Mouse (Mus musculus): Measurements from ENCODE around the gene Abhd17c. TPM values are rescaled to one million over a fixed set of nuclear protein-coding genes. Genes with fewer than 3 reads are reported as not detected.
A peak's percentile ranks its signal among the peaks of the same experiment; 100 is the strongest.
"Not testable (repeated sequence)": the region's sequence is repeated elsewhere in the genome, so short reads cannot be mapped to it uniquely, and the experiment has no call there.

The Abhd17c gene
- polyA plus RNA-seq (2016; fragmentation: Nextera tagmentation; extraction: Ambion mirVana), result 93.1 and 95.5 TPM in 2 replicates

DNA sequence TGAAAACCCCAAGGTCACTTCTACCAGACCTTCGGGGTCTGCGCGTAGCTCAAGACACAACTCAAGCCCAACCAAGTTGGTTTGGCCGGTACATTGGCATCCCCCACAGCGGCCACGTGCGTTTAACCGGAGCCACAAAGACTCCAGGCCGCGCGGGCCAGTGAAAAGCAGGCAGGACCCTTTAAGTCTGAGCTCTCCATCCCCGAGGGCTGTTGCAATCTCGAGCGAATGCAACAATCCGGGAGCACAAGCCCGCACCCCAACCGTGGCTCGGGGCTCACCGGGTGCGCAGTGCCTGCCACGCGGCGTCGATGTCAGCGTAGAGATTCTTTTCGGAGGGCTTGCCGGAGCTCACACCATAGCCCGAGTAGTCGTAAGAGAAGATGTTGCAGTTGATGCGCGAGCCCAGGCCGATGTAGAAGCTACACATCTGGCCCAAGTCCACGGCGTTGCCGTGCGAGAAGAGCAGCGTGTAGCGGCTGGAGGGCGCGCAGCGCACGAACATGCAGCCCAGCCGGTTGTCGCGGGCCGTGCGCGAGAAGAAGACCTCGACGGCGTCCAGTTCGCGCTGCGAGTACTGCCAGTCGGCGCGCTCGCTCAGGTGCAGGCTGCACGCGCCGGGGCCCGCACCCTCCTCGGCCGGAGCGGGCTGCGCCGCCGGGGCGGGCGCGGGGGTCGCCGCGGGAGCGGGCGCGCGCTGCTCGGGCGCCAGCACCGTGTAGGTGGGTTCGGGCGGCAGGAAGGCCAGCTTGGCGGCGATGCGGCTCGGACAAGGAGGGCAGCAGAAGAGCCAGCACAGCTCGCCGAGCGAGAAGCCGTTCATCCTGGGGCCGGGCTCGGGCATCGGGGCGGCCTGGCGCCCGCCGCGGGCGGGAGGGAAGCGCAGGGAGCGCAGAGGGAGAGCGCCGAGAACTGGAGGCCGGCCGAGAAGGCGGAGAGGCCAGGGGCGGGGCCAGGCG is at the start of gene Abhd17c:
TSS of gene Abhd17c (minus strand) at position 893 of the 959 bp plus-strand sequence.
- no peaks in the 10 kb centered on the region for H3K9me3 ChIP-seq
- H3K27ac ChIP-seq, result peak within 1 kb of the TSS; percentile 86
- peak; percentile 77 for ATAC-seq (ENCODE audit: low FRiP score, low read depth)
- no peaks in the 10 kb centered on the region; the same call in 1 of the 2 replicates for H3K36me3 ChIP-seq
- H3K4me2 ChIP-seq (replicated peaks), result peak within 1 kb of the TSS; percentile 90
- H3K4me1 ChIP-seq, result peaks cover 39% of the 10 kb centered on the region
- H3K9ac ChIP-seq, result peak within 1 kb of the TSS; percentile 93
- peak within 1 kb of the TSS; percentile 90 for H3K4me3 ChIP-seq
- under 1% methylated on average over 104 of the region's 109 CpGs for WGBS
- no peaks in the 10 kb centered on the region for H3K27me3 ChIP-seq (replicated peaks)

DNA sequence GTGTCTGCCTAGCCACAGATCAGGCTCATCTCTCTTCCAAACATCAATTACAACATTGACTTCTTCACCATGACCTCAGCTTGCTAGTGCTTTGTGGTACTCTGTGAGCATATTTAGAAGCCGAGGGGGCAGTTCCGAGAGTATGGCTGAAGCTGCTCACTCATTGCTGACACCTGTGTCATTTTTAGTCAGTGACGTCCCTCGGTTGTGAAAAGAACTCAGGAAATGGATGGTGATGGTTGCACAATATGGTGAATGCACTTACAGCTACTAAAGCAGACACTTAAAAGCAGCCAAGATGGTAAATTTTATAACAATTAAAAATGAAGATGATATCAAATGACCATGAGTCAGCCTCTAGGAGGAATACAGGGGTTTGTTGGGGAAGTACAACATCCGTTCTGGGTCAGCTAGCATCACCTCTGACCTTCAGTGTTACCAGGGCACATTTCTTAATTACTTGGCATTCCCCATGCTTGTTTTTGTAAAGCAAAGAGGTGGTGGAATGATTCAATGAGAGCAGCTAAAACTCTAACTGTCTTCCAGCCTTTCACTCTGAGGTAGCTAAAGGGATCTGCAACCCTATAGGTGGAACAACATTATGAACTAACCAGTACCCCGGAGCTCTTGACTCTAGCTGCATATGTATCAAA is 45.6 kb upstream of the Abhd17c start:
- no peaks in the 10 kb centered on the region for H3K27me3 ChIP-seq (replicated peaks)
- H3K9ac ChIP-seq, result no peak overlapping the region
- H3K4me1 ChIP-seq, result no peaks in the 10 kb centered on the region
- H3K4me2 ChIP-seq (replicated peaks), result no peak overlapping the region
- H3K4me3 ChIP-seq, result no peak overlapping the region
- no peaks in the 10 kb centered on the region for H3K9me3 ChIP-seq
- 84% methylated on average over 6 of the region's 6 CpGs for WGBS
- no peak for ATAC-seq (ENCODE audit: low FRiP score, low read depth)
- no peaks in the 10 kb centered on the region for H3K36me3 ChIP-seq
- H3K27ac ChIP-seq, result no peak overlapping the region

DNA sequence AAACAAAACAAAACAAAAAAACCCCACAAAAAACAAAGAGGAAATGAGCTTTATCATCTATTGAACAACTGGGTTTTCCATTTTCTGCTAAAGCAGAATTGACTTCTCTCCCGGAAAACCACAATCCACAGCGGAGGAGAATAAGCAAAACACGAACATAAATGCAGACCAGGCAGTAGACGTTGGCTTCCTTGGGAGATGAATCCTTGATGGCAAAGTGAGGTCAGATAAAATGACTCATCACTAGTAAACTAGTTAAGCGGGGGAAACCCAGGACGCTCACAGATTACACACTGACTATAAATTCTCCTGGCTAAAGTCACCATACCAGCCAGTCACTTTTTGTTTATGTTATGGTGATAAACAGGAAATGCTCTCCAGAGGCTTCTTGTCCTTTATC is 44.5 kb upstream of the Abhd17c start:
- Histone ChIP-seq H3K4me1 (no peaks in the 10 kb centered on the region), H3K9me3 (no peaks in the 10 kb centered on the region), H3K27ac (no peak overlapping the region), H3K4me3 (no peak overlapping the region), H3K27me3 (replicated peaks) (no peaks in the 10 kb centered on the region), H3K36me3 (no peaks in the 10 kb centered on the region), H3K9ac (no peak overlapping the region), H3K4me2 (replicated peaks) (no peak overlapping the region)
- WGBS, result 86% methylated on average over 6 of the region's 6 CpGs
- ATAC-seq (ENCODE audit: low FRiP score, low read depth), result no peak

DNA sequence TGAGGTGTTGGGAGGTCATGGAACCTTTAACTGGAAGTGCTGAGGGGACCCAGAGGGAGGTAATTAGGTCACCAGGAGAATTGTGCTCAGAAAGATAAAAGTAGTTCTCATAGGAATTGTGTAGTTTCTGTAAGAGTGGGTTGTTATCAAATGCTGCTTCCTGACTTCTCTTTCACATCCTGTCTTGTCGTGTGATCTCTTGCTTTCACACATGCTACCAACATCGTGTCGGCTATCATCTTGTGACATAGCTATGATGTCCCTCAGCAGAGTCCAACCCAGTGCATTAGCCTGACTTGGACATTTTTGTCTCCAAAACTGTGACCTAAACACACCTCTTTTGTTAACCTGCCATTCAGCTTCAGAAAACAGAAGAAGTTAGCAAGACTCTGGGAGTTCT is 40.6 kb upstream of the Abhd17c start:
- ATAC-seq (ENCODE audit: low FRiP score, low read depth), result no peak
- Histone ChIP-seq H3K9ac (no peak overlapping the region), H3K36me3 (no peaks in the 10 kb centered on the region), H3K4me1 (no peaks in the 10 kb centered on the region), H3K4me2 (replicated peaks) (no peak overlapping the region), H3K27ac (no peak overlapping the region), H3K4me3 (no peak overlapping the region), H3K27me3 (replicated peaks) (no peaks in the 10 kb centered on the region), H3K9me3 (no peaks in the 10 kb centered on the region)
- 89% methylated on average over 3 of the region's 3 CpGs for WGBS

DNA sequence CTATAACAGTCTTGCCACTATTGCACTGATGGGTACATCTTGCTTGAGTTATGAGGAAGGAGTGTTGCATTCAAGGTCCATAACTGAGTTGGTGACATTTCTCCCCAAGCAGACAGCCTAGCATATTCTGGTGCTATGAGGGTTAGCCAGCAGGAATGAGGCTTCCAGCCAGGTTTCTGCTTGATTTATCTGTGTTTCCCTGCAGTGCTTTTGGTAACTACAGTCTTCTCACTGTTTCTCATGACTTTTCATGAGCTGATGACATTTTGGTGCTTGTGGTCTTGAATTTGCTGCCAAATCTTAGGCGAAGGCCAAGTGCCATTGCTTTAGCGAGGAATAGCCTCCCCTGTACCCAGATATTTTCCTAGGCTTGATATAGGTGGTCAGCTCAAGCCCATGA is 39.8 kb upstream of the Abhd17c start:
- Histone ChIP-seq H3K4me1 (no peaks in the 10 kb centered on the region), H3K9me3 (no peaks in the 10 kb centered on the region)
- WGBS, result 86% methylated on average over 2 of the region's 2 CpGs

DNA sequence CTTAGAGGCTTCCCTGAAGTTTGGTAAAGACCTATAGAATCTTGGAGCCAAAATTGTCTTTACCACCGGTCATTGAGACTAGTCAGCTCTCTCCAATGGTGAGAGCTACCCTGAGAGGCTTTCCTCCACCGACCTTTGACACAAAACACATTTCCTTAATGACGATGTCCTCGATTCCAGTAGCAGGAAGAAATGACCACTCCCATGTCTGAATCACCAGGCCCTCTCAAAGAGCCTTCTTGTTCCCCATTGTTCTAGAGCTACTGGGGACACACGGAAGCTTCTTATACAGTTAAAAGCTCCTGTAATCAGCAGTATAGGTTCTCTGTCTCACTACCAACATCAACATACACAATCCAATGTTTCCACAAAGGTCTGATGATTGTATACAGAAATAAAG is 36.5 kb upstream of the Abhd17c start:
- Histone ChIP-seq H3K36me3 (no peaks in the 10 kb centered on the region), H3K9ac (no peak overlapping the region), H3K4me2 (replicated peaks) (no peak overlapping the region), H3K4me3 (no peak overlapping the region), H3K4me1 (no peaks in the 10 kb centered on the region), H3K9me3 (no peaks in the 10 kb centered on the region), H3K27ac (no peak overlapping the region), H3K27me3 (replicated peaks) (no peaks in the 10 kb centered on the region)
- WGBS, result 81% methylated on average over 5 of the region's 5 CpGs
- no peak for ATAC-seq (ENCODE audit: low FRiP score, low read depth)

More for the DNA sequence above, 39.8 kb upstream of the Abhd17c start:
- Histone ChIP-seq H3K36me3 (no peaks in the 10 kb centered on the region), H3K4me2 (replicated peaks) (no peak overlapping the region), H3K27me3 (replicated peaks) (no peaks in the 10 kb centered on the region), H3K4me3 (no peak overlapping the region), H3K9ac (no peak overlapping the region), H3K27ac (no peak overlapping the region)
- ATAC-seq (ENCODE audit: low FRiP score, low read depth), result no peak

DNA sequence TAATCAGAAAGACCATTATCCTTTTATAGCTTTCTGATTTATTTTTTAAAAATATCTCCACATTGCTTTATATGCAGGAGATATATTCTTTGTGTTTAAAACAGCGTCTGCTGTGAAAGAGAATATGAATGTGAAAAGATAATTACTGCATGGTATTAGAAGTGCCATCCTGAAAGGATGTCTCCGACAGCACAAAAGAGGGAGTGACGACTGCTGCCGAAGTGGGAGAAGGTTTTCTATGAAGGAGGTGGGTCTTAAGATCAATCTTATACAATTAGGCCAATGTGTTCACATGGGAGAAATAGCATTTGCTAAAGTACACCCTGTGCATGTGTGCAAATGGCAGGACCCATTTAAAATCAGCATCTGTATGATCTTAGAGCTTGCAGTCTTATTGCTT is 33.5 kb upstream of the Abhd17c start:
- Histone ChIP-seq H3K4me3 (no peak overlapping the region), H3K9me3 (no peaks in the 10 kb centered on the region), H3K4me1 (no peaks in the 10 kb centered on the region), H3K27ac (no peak overlapping the region), H3K36me3 (no peaks in the 10 kb centered on the region), H3K4me2 (replicated peaks) (no peak overlapping the region), H3K9ac (no peak overlapping the region), H3K27me3 (replicated peaks) (no peaks in the 10 kb centered on the region)
- no peak for ATAC-seq (ENCODE audit: low FRiP score, low read depth)
- 86% methylated on average over 4 of the region's 4 CpGs for WGBS

DNA sequence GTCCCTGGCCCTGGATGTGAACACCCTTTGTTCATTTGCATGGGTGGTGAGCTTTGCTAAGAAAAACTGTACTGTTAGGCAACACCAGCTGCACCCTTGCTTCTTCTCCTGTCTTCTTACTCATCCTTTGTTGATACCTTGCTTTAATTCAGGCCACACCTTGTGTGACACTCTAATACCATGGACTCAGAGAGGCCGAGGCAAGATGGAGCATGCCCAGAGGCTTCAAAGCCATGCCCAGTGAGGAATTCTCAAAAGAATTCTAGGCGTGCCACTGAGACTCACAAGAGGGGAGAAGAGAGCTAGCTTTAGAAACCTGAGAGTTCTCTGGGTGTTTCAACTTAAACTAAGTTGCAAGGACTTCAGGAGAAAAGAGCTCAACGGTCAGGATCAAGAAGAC is 33.0 kb upstream of the Abhd17c start:
- H3K36me3 ChIP-seq, result no peaks in the 10 kb centered on the region
- no peak overlapping the region for H3K4me3 ChIP-seq
- H3K4me1 ChIP-seq, result no peaks in the 10 kb centered on the region
- no peak for ATAC-seq (ENCODE audit: low FRiP score, low read depth)
- 83% methylated on average over 3 of the region's 3 CpGs for WGBS
- H3K27me3 ChIP-seq (replicated peaks), result no peaks in the 10 kb centered on the region
- no peak overlapping the region for H3K27ac ChIP-seq
- H3K9ac ChIP-seq, result no peak overlapping the region
- H3K9me3 ChIP-seq, result no peaks in the 10 kb centered on the region
- H3K4me2 ChIP-seq (replicated peaks), result no peak overlapping the region

DNA sequence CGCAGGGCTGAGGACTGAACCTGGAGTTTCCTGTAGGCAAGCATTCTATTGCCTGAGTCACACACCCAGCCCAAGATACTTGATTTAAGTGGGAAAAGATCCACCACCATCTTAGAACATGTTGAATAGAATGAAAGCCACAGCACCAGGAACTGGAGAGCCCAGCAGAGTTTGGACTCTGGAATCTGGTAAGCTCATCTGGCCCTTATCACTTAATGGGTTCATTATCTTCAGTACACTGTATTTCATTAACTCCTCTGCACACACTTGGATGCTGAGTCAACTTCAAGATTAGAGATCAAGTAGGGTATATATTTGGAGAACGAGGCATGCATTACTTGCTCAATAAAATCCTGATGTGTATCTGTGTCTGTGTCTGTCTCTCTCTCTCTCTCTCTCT is 27.1 kb upstream of the Abhd17c start:
- not testable (repeated sequence) for ATAC-seq (ENCODE audit: low FRiP score, low read depth); H3K4me1 ChIP-seq; H3K36me3 ChIP-seq; H3K27ac ChIP-seq; H3K9ac ChIP-seq; H3K9me3 ChIP-seq; H3K4me3 ChIP-seq; H3K4me2 ChIP-seq (replicated peaks); H3K27me3 ChIP-seq (replicated peaks)
- WGBS, result 96% methylated on average over 2 of the region's 2 CpGs

DNA sequence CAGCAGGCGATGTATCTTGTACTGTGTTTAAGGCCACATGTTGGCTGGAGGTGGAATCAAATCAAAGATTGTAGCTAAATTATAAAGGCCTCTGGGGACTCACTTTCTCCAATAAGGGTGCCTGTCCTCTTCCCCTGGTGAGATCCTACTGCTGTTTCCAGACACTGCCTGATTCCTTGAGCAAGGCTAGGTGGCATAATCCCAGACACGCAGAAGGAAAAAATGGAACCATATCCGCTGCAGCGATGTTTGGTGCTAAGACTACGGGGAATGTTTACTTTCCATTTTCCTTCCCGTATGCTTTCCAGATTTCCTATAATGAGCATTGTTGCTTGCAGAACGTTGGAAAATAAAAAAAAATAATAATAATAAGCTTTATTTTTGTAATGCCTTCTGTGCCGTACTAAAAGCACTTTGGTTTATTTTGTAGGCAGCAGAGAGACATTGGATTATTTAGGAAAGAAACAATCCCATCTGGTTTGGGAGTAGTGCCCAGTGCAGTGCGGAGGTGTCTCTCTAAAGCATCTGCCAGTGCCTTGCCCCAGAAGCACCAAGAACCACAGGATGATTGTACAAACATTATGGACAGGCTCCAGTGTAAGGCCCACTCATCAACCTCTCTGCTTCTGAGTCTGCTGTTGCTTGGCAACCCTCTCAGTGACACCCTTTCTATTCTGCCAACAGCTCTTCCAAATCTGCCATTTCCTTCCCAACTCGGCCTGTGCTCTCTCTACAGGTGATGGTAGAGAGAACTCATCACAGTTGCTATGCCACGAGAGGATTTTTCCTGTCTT is 23.2 kb upstream of the Abhd17c start:
- 85% methylated on average over 11 of the region's 11 CpGs for WGBS
- H3K36me3 ChIP-seq, result no peaks in the 10 kb centered on the region

DNA sequence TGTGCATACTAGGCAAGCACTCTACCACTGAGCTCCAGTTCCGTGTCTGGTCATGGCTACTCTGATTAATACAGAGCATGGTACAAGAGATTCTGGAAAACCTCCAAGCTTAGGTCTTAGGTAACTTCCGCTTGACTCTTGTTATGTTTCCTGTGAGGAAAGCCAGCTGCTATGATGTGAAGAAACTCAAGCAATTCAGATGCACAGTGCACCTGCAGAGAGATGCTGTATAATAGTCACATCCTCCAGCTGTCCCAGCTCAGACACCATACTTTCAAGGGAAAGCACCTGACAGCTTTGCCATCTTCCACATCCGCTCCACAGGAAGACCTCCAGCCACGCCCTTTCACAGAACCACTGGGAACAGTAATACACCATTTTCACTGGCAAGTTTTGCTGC is 21.7 kb upstream of the Abhd17c start:
- Histone ChIP-seq H3K4me1 (no peaks in the 10 kb centered on the region), H3K9me3 (no peaks in the 10 kb centered on the region), H3K27me3 (replicated peaks) (no peaks in the 10 kb centered on the region), H3K36me3 (no peaks in the 10 kb centered on the region), H3K9ac (no peak overlapping the region), H3K4me2 (replicated peaks) (no peak overlapping the region), H3K27ac (no peak overlapping the region), H3K4me3 (no peak overlapping the region)
- ATAC-seq (ENCODE audit: low FRiP score, low read depth), result no peak
- 86% methylated on average over 4 of the region's 4 CpGs for WGBS

More for the DNA sequence above, 23.2 kb upstream of the Abhd17c start:
- no peak overlapping the region for H3K4me2 ChIP-seq (replicated peaks)
- ATAC-seq (ENCODE audit: low FRiP score, low read depth), result no peak
- no peak overlapping the region for H3K9ac ChIP-seq
- no peaks in the 10 kb centered on the region for H3K27me3 ChIP-seq (replicated peaks)
- H3K27ac ChIP-seq, result no peak overlapping the region
- no peaks in the 10 kb centered on the region for H3K4me1 ChIP-seq
- no peaks in the 10 kb centered on the region for H3K9me3 ChIP-seq
- no peak overlapping the region for H3K4me3 ChIP-seq

DNA sequence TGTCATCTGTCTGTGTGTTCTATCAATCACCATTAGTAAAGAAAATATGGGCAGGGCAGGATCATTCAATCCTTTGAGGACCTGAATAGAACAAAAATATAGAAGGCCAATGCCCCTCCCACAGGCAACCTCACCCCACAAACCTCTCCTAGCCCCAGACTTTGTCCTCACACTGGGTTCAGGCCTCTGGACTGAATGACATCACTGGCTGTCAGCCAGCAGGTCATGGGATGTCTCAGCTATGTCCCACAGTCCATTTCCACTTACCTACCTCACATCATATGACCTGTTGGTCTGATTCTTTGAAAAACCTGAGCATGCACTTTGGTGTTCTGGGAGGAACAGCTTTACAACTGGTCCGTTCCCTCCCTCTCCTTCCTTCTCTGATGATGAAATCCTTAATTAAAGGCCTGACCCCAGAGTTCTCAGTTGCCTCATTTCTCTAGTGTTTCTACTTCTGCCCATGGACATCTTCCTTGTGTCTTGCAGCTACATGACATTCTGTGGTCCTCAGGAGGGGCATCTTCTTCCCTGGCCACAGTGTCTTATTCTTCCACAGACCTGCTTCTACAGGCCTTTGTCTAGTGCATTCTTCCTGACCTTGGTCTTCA is 19.6 kb upstream of the Abhd17c start:
- Histone ChIP-seq H3K9ac (no peak overlapping the region), H3K4me1 (no peaks in the 10 kb centered on the region), H3K4me2 (replicated peaks) (no peak overlapping the region), H3K36me3 (no peaks in the 10 kb centered on the region), H3K27ac (no peak overlapping the region), H3K27me3 (replicated peaks) (no peaks in the 10 kb centered on the region), H3K9me3 (no peaks in the 10 kb centered on the region), H3K4me3 (no peak overlapping the region)
- no peak for ATAC-seq (ENCODE audit: low FRiP score, low read depth)
- WGBS, result 83% methylated on average over 1 of the region's 1 CpGs

All from neural tube, embryonic 12.5 days (tissue).